Mouse (Mus musculus) MEL (cell line): ENCODE data around the gene Apoc4.

ENCODE experiments used
- CHD1 ChIP-seq: IDR thresholded peaks from 2 replicates; pipeline ENCODE4 v1.6.1; 2012; ENCODE audit warnings: low read depth, mild to moderate bottlenecking, inconsistent platforms, low read length, improper control_type of control experiment
- CTCF ChIP-seq, 3 experiments: IDR thresholded peaks in 2 of 3; conservative IDR thresholded peaks in 1 of 3; 2 replicates each; pipeline ENCODE4 v1.5.1; 2011 to 2012; ENCODE audit warnings: low read length in 3 of 3, low read depth in 2 of 3, mild to moderate bottlenecking in 2 of 3, improper control_type of control experiment in 1 of 3, inconsistent platforms in 1 of 3, mixed read lengths in 1 of 3, moderate library complexity in 1 of 3; ENCODE audit not compliant: control insufficient read depth in 1 of 3, insufficient read depth in 1 of 3, poor library complexity in 1 of 3, severe bottlenecking in 1 of 3
- ELF1 ChIP-seq: IDR thresholded peaks from 2 replicates; pipeline ENCODE4 v1.6.1; 2014; ENCODE audit warnings: low read depth, mild to moderate bottlenecking, inconsistent platforms, low read length, improper control_type of control experiment, moderate library complexity

DNA sequence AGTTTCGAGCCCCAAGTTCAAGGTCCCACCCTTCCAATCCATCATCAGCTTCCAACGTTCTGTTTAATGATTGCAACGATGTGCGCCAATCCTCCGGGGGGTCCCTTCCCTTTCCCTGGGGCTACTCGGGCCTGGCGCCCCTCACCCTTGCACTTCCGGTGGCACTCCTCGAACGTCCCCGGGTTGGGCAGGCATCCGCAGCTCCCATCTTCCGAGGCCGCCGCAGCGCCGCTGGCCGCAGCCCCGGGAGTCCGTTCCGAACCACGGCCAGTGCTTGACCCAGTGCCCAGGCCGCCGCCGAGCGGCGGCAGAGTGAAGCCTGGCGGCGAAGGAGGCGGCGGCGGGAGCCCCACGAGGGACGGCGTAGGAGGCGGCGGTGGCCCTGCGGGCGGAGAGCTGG, 33.6 kb upstream of the Apoc4 start:
- TF ChIP-seq CHD1 (0 out of 2 replicates have a peak, but pooled peaks have one; percentile 15), CTCF (IDR thresholded peaks at IDR 0.05 in 2 of 3, conservative IDR thresholded peaks at IDR 0.05 in 1 of 3; ENCODE audit: control insufficient read depth in 1 of 3, insufficient read depth in 1 of 3, low read depth in 2 of 3, low read length in 3 of 3, poor library complexity in 1 of 3, severe bottlenecking in 1 of 3) (no peak), ELF1 (no peak)
